Mouse (Mus musculus): ENCODE results near the gene Arhgef3. TPM values are rescaled to one million over a fixed set of nuclear protein-coding genes. Genes with fewer than 3 reads are reported as not detected.

Gene Arhgef3
- total and polyA plus RNA-seq, 2 experiments from 2014 or later: 17.9 to 21.4 TPM

DNA sequence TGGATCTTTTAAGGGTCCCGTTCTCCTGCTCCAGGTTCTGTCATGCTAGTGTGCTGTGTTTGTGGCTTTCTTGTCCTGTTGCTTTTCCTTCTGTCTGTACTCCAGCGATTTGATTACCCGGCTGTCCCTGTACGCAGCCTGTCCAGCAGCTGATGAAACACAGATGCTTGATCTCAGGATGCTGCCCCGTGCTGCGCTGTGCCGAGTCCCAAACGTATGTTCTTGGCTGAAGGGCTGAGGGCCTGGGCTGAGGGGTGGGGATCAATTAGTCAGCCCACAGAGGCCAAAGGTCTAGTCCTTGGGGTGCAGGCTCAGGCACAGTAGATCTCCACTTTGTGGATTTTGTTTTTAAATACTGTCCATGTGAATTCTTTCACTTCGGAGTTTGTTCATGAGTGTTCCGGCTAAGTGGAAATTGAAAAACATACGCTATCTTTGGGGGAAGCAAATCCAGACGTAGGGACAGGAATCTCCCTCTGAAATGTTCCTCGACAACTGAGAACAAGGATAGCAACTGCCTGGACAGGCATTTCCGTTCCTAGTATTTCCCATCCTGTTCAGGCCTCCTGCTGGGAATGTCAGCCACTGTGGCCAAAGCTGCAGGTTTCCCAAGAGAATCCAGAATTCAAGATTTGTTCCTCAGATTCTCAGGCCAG, 56.6 kb downstream of the Arhgef3 start:
- ATAC-seq (ENCODE audit: insufficient read depth, low read depth) (peak; percentile 54; the same call in 1 of the 2 replicates), DNase-seq (ENCODE audit: low spot score) (peak; percentile 61)
- no peak for TF ChIP-seq CTCF (IDR thresholded peaks at IDR 0.05; ENCODE audit: low read depth)
- peak; percentile 78; the same call in 1 of the 2 replicates for TF ChIP-seq EP300 (IDR thresholded peaks at IDR 0.05; ENCODE audit: low read depth)
- peak overlapping the region; percentile 54 for H3K27ac ChIP-seq (ENCODE audit: low read depth)
- peak overlapping the region; percentile 10; the same call in 1 of the 2 replicates for H3K4me2 ChIP-seq (ENCODE audit: low read depth, low read length)
- H3K36me3 ChIP-seq (replicated peaks; ENCODE audit: control insufficient read depth, insufficient read depth, low read length): no peaks in the 10 kb centered on the region
- no peaks in the 10 kb centered on the region for H3K9me3 ChIP-seq (replicated peaks; ENCODE audit: control insufficient read depth, low read length)
- H3K4me1 ChIP-seq (ENCODE audit: control insufficient read depth, insufficient read depth): peaks cover 39% of the 10 kb centered on the region
- H3K9ac ChIP-seq (replicated peaks; ENCODE audit: low read depth, low read length): no peak overlapping the region
- no peaks in the 10 kb centered on the region for H3K27me3 ChIP-seq (ENCODE audit: control insufficient read depth, insufficient read depth, low read length)
- H3K4me3 ChIP-seq (ENCODE audit: low read depth, low read length): no peak overlapping the region
- 42% methylated on average over 14 of the region's 14 CpGs for WGBS

DNA sequence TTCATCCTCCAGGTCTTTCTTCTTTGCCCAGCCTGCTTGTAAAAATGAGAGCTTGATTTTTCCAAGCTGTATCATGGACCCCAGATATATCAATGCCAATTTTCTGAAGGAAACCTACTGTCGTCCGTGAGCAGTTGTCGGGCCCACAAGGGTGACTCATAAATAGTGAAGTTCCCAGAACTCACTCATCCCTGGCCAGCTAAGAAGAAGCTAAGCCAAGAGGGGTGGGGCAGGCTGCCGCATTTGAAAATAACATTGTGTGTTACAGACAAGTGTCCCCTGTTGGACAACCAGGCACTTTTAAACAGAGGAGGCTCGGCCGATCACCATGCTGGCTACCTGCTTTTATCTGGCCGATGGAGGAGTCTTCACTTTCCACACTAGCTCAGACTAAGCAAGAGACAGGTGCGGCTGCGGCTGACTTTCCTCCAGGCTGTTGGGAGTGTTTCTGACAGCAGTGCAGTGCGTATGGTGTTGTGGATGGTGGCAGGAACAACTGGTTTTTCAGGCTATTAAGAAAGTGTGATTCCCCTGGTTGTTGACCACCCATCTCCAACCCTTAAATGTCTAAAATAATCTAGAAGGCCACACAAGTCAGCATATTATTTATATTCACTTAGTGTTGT, 58.6 kb downstream of the Arhgef3 start:
- ATAC-seq (ENCODE audit: insufficient read depth, low read depth): no peak
- Histone ChIP-seq H3K4me2 (ENCODE audit: low read depth, low read length) (no peak overlapping the region), H3K27me3 (ENCODE audit: control insufficient read depth, insufficient read depth, low read length) (no peaks in the 10 kb centered on the region), H3K27ac (ENCODE audit: low read depth) (peak overlapping the region; percentile 68; the same call in 1 of the 2 replicates), H3K9me3 (replicated peaks; ENCODE audit: control insufficient read depth, low read length) (no peaks in the 10 kb centered on the region), H3K4me3 (ENCODE audit: low read depth, low read length) (no peak overlapping the region), H3K36me3 (replicated peaks; ENCODE audit: control insufficient read depth, insufficient read depth, low read length) (no peaks in the 10 kb centered on the region), H3K9ac (replicated peaks; ENCODE audit: low read depth, low read length) (no peak overlapping the region), H3K4me1 (ENCODE audit: control insufficient read depth, insufficient read depth) (peaks cover 38% of the 10 kb centered on the region)
- TF ChIP-seq EP300 (IDR thresholded peaks at IDR 0.05; ENCODE audit: low read depth) (no peak), CTCF (IDR thresholded peaks at IDR 0.05; ENCODE audit: low read depth) (no peak)
- 69% methylated on average over 10 of the region's 10 CpGs for WGBS
- DNase-seq (ENCODE audit: low spot score): peak; percentile 55

DNA sequence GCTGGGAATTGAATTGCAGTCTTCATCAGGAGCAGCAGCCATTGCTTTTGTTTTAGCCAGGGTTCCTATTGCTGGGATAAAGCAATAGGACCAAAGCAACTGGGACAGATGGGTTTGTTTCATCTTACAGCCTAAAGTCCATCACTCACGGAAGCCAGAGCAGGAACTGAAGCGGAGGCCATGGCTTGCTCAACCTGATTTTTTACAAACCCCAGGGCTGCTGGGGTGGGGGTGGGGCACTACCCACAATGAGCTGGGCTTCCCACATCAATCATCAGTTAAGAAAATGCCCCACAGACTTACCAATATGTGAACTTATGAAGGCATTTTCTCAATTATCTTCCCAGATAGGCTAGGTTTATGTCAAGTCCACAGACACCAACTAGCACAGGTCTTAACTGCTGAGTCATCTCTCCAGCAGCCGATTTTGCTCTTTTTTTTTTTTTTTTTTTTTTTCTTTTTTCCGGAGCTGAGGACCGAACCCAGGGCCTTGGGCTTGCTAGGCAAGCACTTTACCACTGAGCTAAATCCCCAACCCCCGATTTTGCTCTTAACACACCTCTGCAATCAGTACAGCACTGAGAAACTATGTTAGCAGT, 59.6 kb downstream of the Arhgef3 start:
- 70% methylated on average over 5 of the region's 6 CpGs for WGBS
- no peak overlapping the region for H3K9ac ChIP-seq (replicated peaks; ENCODE audit: low read depth, low read length)
- peaks cover 44% of the 10 kb centered on the region for H3K4me1 ChIP-seq (ENCODE audit: control insufficient read depth, insufficient read depth)
- H3K27me3 ChIP-seq (ENCODE audit: control insufficient read depth, insufficient read depth, low read length): no peaks in the 10 kb centered on the region
- no peak overlapping the region for H3K4me3 ChIP-seq (ENCODE audit: low read depth, low read length)
- no peaks in the 10 kb centered on the region for H3K9me3 ChIP-seq (replicated peaks; ENCODE audit: control insufficient read depth, low read length)
- no peak for ATAC-seq (ENCODE audit: insufficient read depth, low read depth)
- DNase-seq (ENCODE audit: low spot score): no peak
- TF ChIP-seq CTCF (IDR thresholded peaks at IDR 0.05; ENCODE audit: low read depth): no peak
- no peak for TF ChIP-seq EP300 (IDR thresholded peaks at IDR 0.05; ENCODE audit: low read depth)
- H3K36me3 ChIP-seq (replicated peaks; ENCODE audit: control insufficient read depth, insufficient read depth, low read length): no peaks in the 10 kb centered on the region
- H3K27ac ChIP-seq (ENCODE audit: low read depth): no peak overlapping the region
- no peak overlapping the region for H3K4me2 ChIP-seq (ENCODE audit: low read depth, low read length)

DNA sequence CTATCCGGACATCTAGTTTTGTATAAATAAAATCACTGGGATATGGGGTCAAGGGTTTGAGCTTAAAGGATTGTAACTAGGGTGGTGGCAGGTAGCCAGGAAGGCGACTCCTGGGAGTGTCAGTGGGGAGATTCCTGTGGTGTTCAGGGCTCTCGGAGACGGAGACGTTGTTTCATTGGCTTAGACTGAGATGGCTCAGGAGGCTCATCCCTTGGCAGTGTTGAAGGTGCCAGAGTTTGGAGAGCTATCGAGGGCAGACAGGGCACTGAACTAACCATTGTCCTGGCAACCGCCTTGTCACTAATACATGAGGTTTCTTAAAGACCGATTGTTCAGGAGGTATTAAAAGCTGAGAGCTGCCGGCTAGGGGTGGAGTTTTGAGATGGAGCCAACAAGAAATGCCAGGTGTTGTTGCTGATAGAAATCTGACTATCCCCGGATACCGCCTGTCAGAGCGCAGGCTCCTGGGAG, 60.2 kb downstream of the Arhgef3 start:
- DNase-seq (ENCODE audit: low spot score) (no peak), ATAC-seq (ENCODE audit: insufficient read depth, low read depth) (no peak)
- H3K9me3 ChIP-seq (replicated peaks; ENCODE audit: control insufficient read depth, low read length): no peaks in the 10 kb centered on the region
- TF ChIP-seq EP300 (IDR thresholded peaks at IDR 0.05; ENCODE audit: low read depth) (no peak), CTCF (IDR thresholded peaks at IDR 0.05; ENCODE audit: low read depth) (no peak)
- H3K4me3 ChIP-seq (ENCODE audit: low read depth, low read length): no peak overlapping the region
- WGBS: 50% methylated on average over 12 of the region's 12 CpGs
- H3K27ac ChIP-seq (ENCODE audit: low read depth): no peak overlapping the region
- no peaks in the 10 kb centered on the region for H3K36me3 ChIP-seq (replicated peaks; ENCODE audit: control insufficient read depth, insufficient read depth, low read length)
- H3K4me2 ChIP-seq (ENCODE audit: low read depth, low read length): no peak overlapping the region
- H3K9ac ChIP-seq (replicated peaks; ENCODE audit: low read depth, low read length): no peak overlapping the region
- H3K27me3 ChIP-seq (ENCODE audit: control insufficient read depth, insufficient read depth, low read length): no peaks in the 10 kb centered on the region
- peaks cover 44% of the 10 kb centered on the region for H3K4me1 ChIP-seq (ENCODE audit: control insufficient read depth, insufficient read depth)

DNA sequence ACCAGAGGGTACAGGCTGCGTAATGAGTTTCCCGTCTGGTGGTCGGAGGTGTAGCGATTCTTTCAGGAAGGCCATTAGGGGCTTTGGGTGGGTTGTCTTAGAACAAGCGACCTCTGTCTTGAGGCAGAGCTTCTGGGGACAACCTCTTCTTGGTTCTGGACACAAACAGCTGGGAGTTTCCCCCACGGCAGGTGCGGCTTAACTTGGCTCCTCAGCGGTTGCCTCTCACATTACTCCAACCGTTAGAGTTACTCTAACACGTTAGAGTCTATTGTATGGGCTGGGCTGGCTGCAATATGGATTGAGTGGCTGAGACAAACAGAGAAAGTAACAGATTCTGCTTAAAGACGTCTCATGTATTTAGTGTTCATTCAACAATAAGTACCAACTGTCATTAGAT, 60.6 kb downstream of the Arhgef3 start:
- no peaks in the 10 kb centered on the region for H3K9me3 ChIP-seq (replicated peaks; ENCODE audit: control insufficient read depth, low read length)
- H3K9ac ChIP-seq (replicated peaks; ENCODE audit: low read depth, low read length): no peak overlapping the region
- peaks cover 39% of the 10 kb centered on the region for H3K4me1 ChIP-seq (ENCODE audit: control insufficient read depth, insufficient read depth)
- H3K36me3 ChIP-seq (replicated peaks; ENCODE audit: control insufficient read depth, insufficient read depth, low read length): no peaks in the 10 kb centered on the region
- TF ChIP-seq EP300 (IDR thresholded peaks at IDR 0.05; ENCODE audit: low read depth): no peak
- TF ChIP-seq CTCF (IDR thresholded peaks at IDR 0.05; ENCODE audit: low read depth): no peak
- no peak overlapping the region for H3K27ac ChIP-seq (ENCODE audit: low read depth)
- no peaks in the 10 kb centered on the region for H3K27me3 ChIP-seq (ENCODE audit: control insufficient read depth, insufficient read depth, low read length)
- no peak overlapping the region for H3K4me2 ChIP-seq (ENCODE audit: low read depth, low read length)
- ATAC-seq (ENCODE audit: insufficient read depth, low read depth): no peak
- WGBS: 84% methylated on average over 11 of the region's 11 CpGs
- no peak for DNase-seq (ENCODE audit: low spot score)
- no peak overlapping the region for H3K4me3 ChIP-seq (ENCODE audit: low read depth, low read length)
